Mouse (Mus musculus) brain, embryonic 14.5 days (tissue): ENCODE results near the gene Siah1b.

Source experiments
- CTCF ChIP-seq: fragments of 200-500 bp; IDR thresholded peaks from 2 replicates; pipeline ENCODE4 v1.5.1; 2012; ENCODE audit warnings: inconsistent platforms, mild to moderate bottlenecking, moderate library complexity, borderline replicate concordance; ENCODE audit not compliant: insufficient read depth, insufficient read length; ENCODE audit errors: extremely low read depth
- POLR2A ChIP-seq: fragments of 200-500 bp; IDR thresholded peaks from 2 replicates; pipeline ENCODE4 v1.6.1; 2012; ENCODE audit warnings: mild to moderate bottlenecking, inconsistent platforms, borderline replicate concordance; ENCODE audit not compliant: poor library complexity, insufficient read depth, insufficient read length, severe bottlenecking; ENCODE audit errors: extremely low read depth

DNA sequence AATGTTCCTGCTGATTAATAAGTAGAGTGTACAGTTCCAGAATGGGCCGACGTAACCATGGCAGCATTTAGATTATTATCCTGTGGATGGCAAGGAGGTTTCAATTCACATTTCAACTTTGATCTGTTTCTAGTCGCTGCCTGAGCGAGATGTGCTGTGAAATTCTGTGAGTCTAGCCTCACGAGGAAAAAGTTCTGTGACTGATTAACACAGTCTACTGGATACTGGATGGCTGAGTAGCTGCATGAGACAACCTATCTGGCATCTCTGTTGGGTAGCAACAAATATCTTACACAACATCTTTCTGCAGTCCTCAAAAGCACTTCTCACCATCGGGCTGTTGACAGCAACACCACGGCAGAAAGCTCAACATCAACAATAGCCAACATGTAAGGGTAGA, 43.8 kb downstream of the Siah1b start:
- no peak for TF ChIP-seq CTCF
- TF ChIP-seq POLR2A = no peak
